Mouse (Mus musculus) gastrocnemius, postnatal 25 days (tissue): ENCODE results near the gene Hacl1. TPM values are rescaled to one million over a fixed set of nuclear protein-coding genes. Genes with fewer than 3 reads are reported as not detected.
A peak's percentile ranks its signal among the peaks of the same experiment; 100 is the strongest.

ENCODE experiments used
- DNase-seq: peaks from one replicate; pipeline ENCODE4 v3.0.0; 2022
- long read RNA-seq, 2 experiments: library from polyadenylated mRNA; stranded (forward); transcript quantifications; one replicate each; pipeline ENCODE4 v2.0.0; 2021
- total RNA-seq, 2 experiments: library from RNA; stranded (reverse); gene quantifications; 1 replicate in 1 of 2; 2 replicates in 1 of 2; pipeline ENCODE4 v1.2.3; 2021

The Hacl1 gene
- total RNA-seq: 1 to 10 TPM; 3.7 to 7.8 TPM
- long read RNA-seq, experiment 1, partial matches to known transcripts: 0 of 4 reads
- long read RNA-seq, experiment 1, other reads (novel, unspliced or antisense): 0 of 4 reads
- long read RNA-seq, experiment 2, partial matches to known transcripts: 0 of 2 reads
- long read RNA-seq, experiment 2, other reads (novel, unspliced or antisense): 0 of 2 reads

DNA sequence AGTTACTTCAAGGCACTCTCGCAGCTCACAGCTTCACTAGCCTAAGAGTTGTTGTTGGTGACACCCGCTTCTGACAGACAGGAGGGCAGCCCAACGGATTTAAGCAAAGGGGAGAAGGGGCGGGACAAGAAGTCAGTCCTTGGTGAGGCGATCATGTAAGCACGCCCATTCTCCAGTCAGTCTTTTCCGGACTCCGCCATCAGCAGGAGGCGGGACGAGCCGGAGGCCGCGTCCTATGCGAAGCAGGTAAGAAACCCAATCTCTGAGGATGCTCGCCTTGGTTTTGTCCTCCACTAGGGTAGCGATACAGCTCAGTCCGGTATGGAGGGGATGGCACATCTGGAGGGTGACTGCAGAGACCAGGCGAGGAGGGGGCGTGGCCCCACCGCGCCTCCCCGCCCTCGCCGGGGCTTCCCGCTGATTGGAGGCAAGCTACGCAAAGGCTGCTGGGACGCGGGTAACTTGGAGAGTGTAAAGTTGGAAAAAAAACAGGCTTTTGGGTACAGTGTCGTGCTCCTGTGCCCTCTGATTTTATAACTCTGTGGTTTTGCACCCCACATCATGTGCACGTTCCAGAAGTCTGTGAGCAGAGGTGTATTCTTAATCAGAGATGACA, at the start of gene Hacl1, which contains the start of gene Btd:
Gene Hacl1 (minus strand): TSS at position 397 of the 616 bp plus-strand sequence.
Gene Btd (plus strand): TSS at position 139 of the 616 bp plus-strand sequence.
- peak; percentile 92 for DNase-seq

DNA sequence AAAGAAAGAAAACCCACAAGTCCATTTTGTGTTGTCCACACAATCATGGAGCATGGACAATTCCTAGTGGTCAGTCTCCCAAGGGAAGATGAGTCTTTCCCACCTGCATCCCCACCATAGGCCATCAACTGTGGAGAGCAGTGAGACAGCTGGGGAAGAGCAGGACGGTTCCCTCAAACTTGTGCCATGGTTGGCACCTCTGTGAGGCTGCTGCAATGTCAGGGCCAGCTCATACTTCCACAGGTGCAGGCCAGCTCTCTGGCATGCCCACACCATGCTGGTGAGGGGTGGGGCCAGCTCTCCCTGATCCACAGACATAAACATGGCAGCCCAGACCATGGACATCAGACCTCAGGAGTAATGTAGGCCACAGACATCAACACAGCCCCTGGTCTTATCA, 45.1 kb upstream of the Hacl1 start:
- no peak for DNase-seq

DNA sequence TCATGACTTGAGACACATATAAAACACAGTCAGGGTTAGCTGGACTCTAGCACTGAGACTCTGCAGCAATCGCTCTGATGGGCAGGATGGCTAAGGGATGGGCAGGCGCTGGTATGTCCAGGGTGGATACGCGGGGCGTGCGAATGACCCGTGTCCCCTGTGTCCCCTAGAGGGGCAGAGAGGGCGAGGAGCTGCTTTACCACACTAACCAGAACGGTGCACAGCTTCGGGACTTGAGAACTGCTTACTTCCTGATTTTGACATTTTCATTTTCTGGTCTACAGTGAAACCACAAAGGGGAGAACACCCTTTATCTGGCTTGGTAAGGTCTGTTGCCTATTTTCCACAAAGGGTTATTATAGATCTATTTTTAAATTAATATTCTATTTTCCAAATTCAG, 44.6 kb upstream of the Hacl1 start:
- DNase-seq: no peak

DNA sequence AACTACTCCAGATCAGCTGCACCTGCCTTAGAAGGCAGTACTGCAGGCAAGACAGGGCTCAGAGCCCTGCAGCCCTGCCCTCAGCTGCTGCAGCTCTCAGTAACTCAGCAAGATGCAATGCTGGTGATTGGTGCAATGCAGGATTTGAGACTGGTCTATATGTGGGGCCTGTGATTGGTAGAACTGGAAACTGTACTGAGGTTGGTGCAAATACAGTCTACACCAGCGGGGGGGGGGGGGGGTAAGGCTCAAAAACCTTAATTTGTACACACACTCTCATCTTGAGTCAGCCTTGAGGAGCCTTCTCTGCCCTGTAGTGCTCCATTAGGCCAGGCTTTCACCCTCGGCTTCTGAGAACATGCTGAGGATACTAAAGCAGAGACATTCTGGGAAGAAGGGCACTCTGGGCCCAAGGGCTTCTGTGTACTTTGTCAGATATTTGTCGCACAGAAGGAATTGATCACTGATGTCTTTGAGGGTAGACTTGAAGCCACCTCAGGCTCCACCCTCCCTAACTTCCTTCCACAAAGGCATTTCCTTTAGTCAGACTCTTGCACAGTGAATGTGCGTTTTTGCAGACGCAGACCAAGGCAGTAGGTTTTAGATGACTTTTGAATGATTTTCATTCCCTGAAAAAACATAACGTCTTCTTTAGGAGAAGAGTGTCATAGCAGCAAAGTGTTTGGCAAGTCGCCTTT, 43.4 kb upstream of the Hacl1 start:
- no peak for DNase-seq

DNA sequence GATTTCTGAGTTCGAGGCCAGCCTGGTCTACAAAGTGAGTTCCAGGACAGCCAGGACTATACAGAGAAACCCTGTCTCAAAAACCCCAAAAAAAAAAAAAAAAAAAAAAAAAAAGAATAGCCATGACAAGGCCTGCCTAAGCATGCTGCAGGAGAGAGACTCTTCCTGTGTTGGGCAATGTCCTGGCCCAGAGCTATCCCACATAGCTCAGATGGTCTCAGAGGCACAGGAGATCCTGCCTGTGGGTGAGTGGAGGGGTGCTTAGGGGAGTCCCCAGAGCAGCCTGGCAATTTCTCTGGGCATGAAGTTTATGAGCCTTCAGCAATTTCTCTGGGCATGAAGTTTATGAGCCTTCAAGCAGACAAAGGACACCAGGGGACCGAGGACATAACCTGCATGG, 42.5 kb upstream of the Hacl1 start:
- no peak for DNase-seq

DNA sequence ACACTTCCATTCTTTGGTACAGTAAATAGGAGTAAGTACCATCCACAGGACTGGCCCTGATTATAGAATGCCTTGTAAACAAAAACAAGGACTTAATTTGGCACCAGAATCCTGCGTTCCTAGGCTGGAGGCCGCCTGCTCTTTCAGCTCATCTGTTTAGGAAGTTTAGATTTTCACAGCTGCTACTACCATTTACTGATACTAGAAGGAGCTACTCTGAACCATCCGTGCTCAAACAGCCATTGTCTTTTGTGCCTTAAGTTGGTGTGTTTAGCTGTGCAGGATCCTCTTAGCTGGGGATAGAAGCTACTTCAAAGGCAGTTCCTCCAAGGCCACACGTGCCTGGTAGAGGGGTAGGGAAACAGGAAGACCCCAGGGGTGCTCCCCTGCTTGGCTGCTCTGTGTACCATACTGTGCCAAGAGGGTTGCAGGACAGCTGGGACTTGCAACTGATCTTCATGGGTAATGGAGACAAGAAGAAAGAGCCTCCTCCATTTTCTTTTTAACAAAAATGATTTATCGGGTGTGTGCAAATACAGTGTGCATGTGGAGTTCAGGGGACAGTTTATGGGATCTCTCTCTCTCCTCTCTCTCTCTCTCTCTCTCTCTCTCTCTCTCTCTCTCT, 41.0 kb upstream of the Hacl1 start:
- no peak for DNase-seq

DNA sequence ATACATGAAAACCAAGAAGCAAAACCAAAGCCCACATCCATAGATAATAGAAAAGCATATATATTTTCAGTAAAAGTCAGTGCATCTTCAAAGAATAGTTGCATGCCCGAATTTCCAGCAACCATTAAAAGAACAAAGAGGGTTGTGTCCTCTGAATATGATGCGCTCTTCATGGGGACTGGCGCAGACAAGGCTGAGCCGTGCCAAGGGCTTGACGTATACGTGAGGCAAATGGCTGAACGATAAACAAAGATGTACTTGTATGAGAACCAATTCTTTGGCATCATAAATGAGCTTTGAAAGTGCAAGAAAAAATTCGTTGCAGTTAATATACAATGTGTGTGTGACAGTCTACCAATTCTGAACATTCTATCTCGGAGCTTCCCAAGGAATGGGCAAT, 40.2 kb upstream of the Hacl1 start:
- no peak for DNase-seq

DNA sequence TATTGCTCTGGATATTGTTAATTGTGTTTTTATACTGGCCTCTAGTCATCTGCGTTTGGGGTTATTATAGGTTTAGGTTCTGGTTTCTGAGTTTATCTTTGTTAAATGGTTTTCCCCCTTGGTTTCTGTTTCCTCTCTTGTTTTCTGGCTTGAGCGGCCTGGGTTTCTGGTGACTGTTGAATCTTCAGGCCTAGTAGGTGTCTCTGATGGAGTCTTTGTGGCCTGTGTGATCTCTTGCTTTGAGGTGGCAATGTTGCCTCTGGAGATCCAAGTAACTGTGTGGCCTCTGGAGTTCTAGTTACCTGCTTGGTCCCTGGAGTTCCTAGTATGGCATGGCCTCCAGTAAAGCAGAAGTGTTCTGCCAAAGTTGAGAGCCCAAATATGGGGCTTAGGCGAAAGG, 39.6 kb upstream of the Hacl1 start:
- no peak for DNase-seq

DNA sequence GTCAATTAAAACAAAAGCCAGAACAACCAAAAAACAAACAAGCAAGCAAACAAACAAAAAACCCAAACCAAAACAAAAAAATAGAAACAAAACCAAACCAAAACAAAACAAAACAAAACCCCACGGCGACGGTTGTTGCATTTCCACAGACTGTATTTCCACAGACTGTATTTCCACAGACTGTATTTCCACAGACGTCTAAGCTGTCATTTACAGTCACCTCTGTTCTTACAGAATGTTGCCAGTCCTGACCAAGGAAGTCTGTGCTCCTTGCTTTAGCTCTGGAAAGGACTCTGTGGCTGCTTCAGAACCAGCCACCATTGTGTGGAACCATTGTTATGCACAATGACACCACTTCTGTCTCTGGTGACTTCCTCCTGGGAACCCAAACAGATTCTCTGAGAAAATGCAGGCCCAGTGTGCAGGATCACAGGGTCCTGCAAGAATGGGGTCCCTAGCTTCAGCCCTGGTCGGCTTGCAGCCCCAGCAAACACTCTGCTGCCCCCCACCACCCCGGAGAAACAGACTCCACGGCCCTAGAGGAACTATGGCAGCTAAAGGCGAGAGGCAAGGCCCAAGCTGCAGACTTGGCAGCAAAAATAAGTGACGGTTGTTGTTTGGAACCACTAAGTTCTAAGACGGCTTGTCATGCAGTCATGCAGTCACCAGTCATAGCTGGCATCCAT, 30.7 kb upstream of the Hacl1 start:
- DNase-seq: no peak

DNA sequence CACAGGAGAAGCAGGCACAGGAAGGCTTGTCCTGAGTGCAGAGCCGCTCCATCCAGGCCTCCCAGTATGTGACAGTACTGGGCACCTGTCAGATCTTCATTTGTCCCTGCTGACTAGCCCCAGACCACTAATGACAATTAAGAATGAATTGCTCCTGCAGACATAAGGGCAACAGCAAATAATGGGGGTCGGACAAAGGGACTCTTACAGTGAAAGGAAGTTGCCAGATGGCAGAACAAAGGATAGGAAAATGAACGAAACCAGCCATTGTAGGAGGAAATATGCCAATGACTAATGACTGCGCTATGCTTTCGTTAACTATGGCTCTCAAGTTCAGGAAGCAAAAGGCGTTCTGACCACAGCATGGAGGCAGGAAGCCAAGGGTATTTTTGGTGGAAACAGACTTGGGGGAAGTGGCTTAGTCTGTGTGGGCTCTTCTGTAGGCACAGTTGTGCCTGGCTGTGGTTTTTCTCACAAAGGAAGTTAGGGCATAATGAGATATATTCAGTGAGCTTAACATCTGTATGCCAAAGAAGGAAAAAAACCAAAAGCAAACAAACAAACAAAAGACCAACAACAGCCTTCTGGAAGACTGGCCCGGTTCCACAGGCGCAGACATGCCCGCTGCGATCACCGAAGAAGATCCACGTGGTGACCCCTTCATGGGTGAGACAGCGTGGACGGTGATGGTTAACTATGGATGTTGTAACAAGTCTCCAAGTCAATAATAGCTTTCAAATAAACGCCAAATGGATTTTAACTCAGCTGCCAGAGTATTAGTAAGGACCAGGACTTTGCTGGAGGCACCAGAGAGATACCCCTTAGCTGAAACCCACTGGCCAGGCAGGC, 28.8 kb upstream of the Hacl1 start:
- no peak for DNase-seq

DNA sequence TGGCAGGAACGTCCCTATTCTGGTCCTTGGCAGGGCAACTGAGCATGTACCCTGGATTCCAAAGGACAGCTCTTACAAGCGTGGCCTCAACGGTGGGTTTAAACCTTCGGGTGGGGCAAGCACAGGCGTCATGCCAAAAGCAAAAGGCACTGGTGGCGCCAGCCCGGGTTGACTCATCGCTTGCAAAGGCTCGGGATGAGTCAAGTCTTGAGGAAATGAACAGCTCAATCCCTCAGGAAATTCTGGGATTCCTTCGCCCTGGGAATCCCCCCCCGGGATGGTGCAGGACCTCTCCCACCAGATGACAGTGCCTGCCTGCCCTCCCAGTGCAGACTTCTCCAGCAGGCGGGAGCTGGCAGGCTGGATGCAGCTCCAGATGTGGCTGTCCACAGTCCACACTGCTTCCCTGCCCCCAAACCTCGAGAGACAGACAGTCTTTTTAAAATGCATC, 28.1 kb upstream of the Hacl1 start:
- peak; percentile 80 for DNase-seq

DNA sequence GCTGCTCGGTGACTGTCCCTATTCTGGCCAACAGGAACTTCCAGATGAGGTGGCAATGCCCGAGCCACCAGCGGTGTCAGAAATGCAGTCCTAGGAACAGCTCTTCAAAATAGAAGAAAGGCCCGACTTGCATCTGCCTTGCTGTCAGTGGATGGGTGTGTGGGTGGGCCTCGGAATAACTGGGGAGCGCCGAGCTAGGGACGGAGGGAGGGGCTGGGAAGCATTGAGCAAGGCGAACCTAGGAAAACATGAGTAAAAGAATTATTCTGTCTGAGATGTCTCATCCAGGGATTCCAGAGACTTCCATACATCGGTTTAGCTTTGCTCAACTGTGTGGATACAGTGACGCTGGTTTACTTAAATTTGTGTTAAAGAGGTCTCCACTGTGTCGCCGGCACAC, 27.2 kb upstream of the Hacl1 start:
- DNase-seq: no peak

DNA sequence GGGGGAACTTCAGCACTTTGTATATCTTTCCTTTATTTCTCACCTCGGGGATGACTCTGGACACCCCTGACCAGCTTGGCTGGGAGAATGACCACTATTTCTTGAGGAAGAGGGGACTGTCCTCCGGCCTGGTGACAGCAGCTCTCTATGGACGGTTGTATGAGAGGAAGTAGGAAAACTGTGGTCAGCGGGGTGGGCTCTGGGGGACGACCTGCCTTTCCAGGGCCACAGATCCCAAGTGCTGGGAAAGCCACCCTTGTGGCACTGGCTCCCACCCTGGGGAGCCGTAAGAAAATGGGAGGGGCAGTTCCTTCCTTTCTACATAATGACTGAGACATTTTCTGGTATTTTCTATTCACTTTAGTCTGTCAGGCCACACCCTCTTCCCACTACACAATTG, 26.7 kb upstream of the Hacl1 start:
- no peak for DNase-seq

DNA sequence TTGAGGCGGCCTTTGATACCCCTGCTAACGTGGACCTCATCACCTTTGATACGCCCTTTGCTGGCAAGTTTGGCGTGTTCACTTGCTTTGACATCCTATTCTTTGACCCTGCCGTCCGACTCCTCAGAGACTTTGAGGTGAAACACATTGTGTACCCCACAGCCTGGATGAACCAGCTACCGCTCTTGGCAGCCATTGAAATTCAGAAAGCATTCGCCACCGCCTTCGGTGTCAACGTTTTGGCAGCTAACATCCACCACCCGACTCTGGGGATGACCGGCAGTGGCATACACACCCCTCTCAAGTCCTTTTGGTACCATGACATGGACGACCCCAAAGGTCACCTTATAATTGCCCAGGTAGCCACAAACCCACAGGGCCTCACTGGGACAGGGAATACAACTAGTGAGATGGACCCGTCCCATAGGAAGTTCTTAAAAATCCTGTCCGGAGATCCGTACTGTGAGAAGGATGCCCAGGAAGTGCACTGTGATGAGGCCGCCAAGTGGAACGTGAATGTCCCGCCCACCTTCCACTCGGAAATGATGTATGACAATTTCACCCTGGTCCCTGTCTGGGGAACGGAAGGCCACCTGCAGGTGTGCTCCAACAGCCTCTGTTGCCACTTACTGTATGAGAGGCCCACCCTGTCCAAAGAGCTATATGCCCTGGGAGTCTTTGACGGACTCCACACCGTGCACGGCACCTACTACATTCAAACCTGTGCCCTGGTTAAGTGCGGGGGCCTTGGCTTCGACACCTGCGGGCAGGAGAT, 26.0 kb upstream of the Hacl1 start:
- DNase-seq: no peak

DNA sequence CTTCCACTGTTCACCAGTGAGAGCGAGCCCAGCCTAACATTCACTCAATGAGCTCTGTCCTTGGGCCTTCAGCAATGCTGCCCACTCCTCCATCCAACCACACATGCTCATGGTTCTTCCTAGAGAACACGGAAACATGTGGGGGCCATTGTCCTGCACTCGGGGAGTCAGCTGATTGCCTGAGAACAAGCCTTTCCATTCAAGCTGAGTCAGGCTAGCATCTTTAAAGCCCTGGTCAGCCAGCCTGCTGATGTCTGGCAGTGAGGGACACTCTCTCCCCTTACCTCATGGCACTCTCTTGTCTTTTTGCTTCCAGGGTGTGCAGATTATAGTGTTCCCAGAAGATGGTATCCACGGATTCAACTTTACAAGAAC, 24.5 kb upstream of the Hacl1 start:
- DNase-seq: no peak

DNA sequence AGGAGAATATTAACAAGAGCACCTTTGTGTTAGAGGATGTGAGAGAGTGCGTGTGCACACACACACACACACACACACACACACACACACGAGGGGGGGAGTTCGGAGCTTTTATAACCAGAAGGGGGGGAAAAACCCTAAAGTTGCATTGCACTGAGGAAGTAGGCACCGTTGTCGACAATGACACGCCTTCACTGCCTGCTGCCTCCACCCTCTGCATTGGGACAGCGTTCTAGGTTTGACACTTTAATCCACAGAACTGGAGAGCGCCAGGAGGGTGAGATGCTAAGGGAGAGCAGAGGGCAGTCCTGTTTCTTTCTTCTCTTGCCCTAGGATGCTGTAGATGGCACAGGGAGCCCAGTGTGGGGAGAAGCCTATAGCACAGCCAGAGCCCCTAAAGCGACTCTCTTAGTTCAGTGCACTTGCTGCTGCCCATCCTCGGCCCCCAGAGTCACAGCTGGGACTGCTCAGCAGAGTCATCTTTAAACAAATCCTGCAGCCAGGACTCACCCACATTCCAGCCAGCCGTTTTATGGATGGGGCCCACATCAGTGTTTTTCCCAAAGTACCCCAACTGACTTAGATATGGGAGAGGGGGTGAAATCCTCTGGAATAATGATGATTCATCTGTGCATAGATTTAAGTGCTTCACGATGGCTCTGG, 23.9 kb upstream of the Hacl1 start:
- no peak for DNase-seq

DNA sequence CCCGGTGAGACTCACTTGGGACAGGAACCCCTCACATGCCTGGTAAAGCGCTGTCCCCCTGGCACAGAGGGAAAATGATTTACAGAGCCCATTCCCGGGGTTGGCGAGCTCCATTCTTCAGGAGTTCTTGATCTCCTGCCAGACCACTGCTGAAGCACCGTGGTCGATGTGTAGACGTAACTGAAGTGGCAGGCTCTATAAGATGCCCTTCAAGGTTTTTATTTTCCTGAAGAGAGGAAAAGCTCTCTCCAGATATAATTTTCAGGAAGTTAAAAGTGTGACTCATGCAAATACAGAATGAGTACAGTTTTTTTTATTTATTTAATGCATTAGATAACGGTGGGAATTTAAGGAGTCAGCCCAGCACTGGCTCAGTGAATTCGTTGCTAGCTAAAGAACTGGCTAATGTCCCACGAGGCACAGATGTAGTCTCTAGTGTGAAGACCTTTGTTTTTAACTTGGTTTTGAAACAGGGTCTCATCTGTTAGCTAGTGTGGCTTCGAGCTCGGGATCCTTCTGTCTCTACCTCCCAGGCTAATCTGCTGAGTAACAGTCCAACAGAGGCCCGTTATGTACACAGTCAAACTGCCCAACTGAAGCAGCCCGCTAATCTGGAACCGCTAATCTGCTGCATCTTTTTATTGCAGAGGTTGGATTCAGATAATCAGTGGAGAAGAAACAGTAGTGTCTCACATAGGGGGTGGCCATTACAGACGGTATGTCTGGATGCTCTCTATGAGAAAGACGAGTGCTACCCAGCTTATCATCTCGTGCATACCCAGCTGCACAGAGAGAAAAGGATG, 23.2 kb upstream of the Hacl1 start:
- no peak for DNase-seq

DNA sequence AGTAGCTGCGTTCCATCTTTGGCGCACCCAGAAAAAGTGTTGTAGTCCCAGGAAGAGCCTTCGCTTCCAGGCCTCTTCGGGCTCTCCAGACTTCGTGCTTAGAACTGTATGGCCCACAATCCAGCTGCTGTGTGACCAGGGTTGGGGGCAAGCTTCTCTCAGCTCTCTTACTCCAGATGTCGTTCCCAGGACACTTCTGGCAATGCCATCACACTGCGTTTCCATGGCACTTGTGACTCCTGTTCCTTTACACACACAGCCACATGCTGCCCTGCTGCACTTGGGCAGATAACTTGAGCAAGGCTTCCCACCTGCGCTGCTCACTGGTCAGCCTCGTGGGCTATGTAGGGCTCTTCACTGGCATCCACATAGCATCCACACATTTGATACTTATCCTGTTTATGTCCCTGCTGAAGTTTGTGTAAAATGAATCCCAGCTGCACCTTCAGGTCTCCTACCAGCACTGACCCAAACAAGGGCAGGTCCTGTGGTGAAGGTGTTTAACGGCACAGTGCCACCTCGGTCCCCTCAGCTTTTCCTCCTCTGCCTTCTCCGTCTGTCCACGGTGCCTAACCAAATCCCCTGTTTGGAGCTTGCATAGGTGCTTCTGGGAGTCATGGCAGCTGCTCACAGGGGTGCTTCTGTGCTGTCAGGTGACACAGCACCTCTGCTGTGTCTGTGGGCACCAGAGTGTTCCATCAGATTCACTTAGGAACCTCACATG, 22.5 kb upstream of the Hacl1 start:
- no peak for DNase-seq
